Mouse (Mus musculus) forebrain, embryonic 12.5 days (tissue): ENCODE results near the gene Ahr. TPM values are rescaled to one million over a fixed set of nuclear protein-coding genes. Genes with fewer than 3 reads are reported as not detected.

Source experiments
- ATAC-seq: fragments of 200-750 bp; cut with Nextera tagmentation; 2 replicates; pipeline ENCODE4 v1.8.0; 2017; ENCODE audit warnings: moderate TSS enrichment; ENCODE audit not compliant: low FRiP score
- H3K27ac ChIP-seq: fragments of 300-500 bp; sonication (generic); 2 replicates; pipeline ENCODE4 v1.5.1; 2016; ENCODE audit warnings: mild to moderate bottlenecking
- H3K27me3 ChIP-seq: fragments of 300-500 bp; sonication (generic); 2 replicates; pipeline ENCODE4 v1.6.1; 2016; ENCODE audit warnings: mild to moderate bottlenecking
- H3K36me3 ChIP-seq: fragments of 300-500 bp; sonication (generic); replicated peaks from 2 replicates; pipeline ENCODE4 v1.6.1; 2016; ENCODE audit warnings: mild to moderate bottlenecking
- H3K4me1 ChIP-seq: fragments of 300-500 bp; sonication (generic); 2 replicates; pipeline ENCODE4 v1.6.1; 2016
- H3K4me2 ChIP-seq: fragments of 300-500 bp; sonication (generic); 2 replicates; pipeline ENCODE4 v1.6.1; 2016; ENCODE audit warnings: mild to moderate bottlenecking, moderate library complexity
- H3K4me3 ChIP-seq: fragments of 300-500 bp; sonication (generic); replicated peaks from 2 replicates; pipeline ENCODE4 v1.5.1; 2016; ENCODE audit warnings: mild to moderate bottlenecking
- H3K9ac ChIP-seq: fragments of 300-500 bp; sonication (generic); 2 replicates; pipeline ENCODE4 v1.6.1; 2016; ENCODE audit warnings: mild to moderate bottlenecking
- H3K9me3 ChIP-seq: fragments of 300-500 bp; sonication (generic); 2 replicates; pipeline ENCODE4 v1.6.1; 2016
- WGBS: fragments of 180-500 bp; shearing (Covaris S2); methylation state at CpG from one replicate; pipeline ENCODE4 v1.1.7; 2016; 5-methylcytosine and 5-hydroxymethylcytosine counted together
- polyA plus RNA-seq: library from polyadenylated mRNA; unstranded; fragments of >200 nt; fragmentation: Nextera tagmentation; extraction: Ambion mirVana; gene quantifications from 2 replicates; pipeline ENCODE4 v1.2.1, GENCODE M21; 2016

Gene Ahr
- polyA plus RNA-seq, 1 experiment from 2014 or later: 1.9 TPM

DNA sequence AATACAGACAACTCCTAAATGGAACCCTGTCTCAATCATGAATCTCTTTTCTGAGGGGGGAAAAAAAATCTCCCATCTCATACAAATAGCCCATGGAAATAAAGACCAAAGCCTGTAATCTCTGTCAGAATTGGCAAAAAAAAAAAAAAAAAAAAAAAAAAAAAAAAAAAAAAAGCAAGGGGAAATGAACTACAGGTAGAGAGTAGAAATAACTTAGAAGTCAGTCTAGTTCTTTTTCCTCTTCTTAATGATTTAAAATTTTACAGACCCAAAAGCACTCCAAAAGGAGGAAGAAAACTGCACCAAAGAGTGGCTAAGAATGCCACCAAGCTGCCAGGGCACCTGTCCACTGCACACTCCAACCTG is 1.1 kb downstream of the Ahr start:
- Histone ChIP-seq H3K9me3 (no peaks in the 10 kb centered on the region), H3K4me2 (peak overlapping the region; percentile 100), H3K27ac (no peak overlapping the region), H3K4me1 (peaks cover 6% of the 10 kb centered on the region), H3K9ac (no peak overlapping the region), H3K27me3 (peaks cover 8% of the 10 kb centered on the region), H3K4me3 (peak overlapping the region; percentile 77), H3K36me3 (no peaks in the 10 kb centered on the region)
- no peak for ATAC-seq

DNA sequence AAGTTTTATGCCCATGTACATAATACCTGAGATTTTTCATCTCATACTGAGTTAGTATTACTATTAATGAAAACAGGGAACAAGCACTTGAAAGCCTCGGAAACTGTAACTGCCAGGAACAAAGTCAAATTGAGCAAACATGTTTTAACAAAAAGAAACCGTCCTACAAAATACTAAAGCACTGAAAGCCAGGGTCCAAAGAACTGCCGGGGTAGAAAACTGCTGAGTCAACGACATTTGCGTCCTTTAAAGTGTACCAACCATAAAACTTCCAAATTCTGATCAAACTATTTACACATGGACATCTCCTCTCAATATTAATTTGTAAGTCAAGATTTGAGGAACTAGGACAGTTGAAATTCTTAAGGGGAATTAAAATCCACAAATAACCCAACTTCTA is 1.7 kb downstream of the Ahr start:
- Histone ChIP-seq H3K27me3 (peaks cover 8% of the 10 kb centered on the region), H3K4me3 (no peak overlapping the region), H3K27ac (no peak overlapping the region), H3K4me1 (peaks cover 6% of the 10 kb centered on the region), H3K9ac (no peak overlapping the region), H3K4me2 (no peak overlapping the region), H3K36me3 (no peaks in the 10 kb centered on the region), H3K9me3 (no peaks in the 10 kb centered on the region)
- no peak for ATAC-seq
- 70% methylated on average over 5 of the region's 5 CpGs for WGBS

DNA sequence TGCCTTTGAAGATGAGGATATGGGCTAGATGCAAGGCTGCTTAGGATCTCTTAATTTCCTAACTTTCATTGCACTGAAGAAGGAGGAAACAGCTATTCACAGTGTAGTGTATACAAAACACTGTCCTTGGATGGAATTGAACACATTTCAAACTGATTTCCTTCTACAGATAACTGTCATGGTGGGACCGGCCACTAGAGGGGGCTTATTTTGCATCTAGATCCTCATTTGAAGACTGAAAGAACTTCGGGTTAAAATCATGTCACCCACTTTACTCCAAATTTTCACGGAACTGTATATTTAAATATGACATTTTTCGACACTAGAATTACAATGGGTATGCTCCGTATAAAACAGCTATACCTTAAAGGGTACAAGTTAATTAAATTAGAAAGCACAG is 2.7 kb downstream of the Ahr start:
- H3K4me2 ChIP-seq: no peak overlapping the region
- no peak overlapping the region for H3K27ac ChIP-seq
- no peak overlapping the region for H3K4me3 ChIP-seq
- H3K9ac ChIP-seq: no peak overlapping the region
- H3K4me1 ChIP-seq: peaks cover 6% of the 10 kb centered on the region
- H3K27me3 ChIP-seq: peaks cover 8% of the 10 kb centered on the region
- no peaks in the 10 kb centered on the region for H3K36me3 ChIP-seq
- ATAC-seq: no peak
- WGBS: 20% methylated on average over 5 of the region's 5 CpGs
- no peaks in the 10 kb centered on the region for H3K9me3 ChIP-seq

DNA sequence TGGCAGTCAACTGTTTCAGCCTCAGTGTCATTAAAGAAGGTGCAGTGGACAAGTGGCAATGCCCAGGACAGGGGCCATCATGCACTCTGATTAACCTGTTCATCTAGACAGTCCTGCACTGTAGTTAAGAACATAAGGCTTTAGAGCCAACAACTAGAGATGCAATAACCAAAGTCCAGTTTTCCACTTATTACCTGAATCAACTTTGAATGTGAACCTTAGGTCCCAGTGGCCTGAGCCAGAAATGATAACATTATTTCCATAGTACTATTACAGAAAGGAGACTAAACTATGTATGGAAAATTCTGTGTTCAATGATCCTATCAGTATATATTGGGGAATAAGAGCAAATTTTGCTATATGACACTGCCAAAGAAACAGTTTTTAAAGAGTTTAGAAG is 4.3 kb downstream of the Ahr start:
- Histone ChIP-seq H3K27me3 (peaks cover 8% of the 10 kb centered on the region), H3K9me3 (no peaks in the 10 kb centered on the region), H3K9ac (no peak overlapping the region), H3K36me3 (no peaks in the 10 kb centered on the region), H3K4me3 (no peak overlapping the region), H3K4me2 (no peak overlapping the region), H3K27ac (no peak overlapping the region), H3K4me1 (peaks cover 6% of the 10 kb centered on the region)
- no peak for ATAC-seq

DNA sequence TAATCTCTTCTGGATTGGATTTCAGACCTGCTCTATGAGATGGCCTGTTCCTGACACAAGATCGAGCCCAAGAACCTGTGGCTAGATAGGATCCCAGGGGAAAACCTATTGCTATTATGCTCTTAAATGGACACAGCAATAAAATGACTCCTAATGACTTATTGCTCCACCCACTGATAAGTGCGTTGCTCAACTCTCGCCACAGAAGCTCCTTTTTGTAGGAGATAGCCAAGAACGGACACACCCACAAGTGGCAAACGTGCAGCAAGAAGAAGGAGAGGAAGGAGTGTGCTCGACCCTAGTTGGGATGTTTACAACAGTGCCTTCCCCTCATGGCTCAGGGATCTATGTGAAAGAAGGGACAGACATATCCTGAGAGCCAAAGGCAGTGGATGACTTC is 7.4 kb downstream of the Ahr start:
- Histone ChIP-seq H3K27ac (no peak overlapping the region), H3K4me2 (no peak overlapping the region), H3K9ac (no peak overlapping the region), H3K4me1 (no peaks in the 10 kb centered on the region), H3K27me3 (no peaks in the 10 kb centered on the region), H3K36me3 (no peaks in the 10 kb centered on the region), H3K9me3 (no peaks in the 10 kb centered on the region), H3K4me3 (no peak overlapping the region)
- ATAC-seq: no peak
- 85% methylated on average over 6 of the region's 6 CpGs for WGBS

DNA sequence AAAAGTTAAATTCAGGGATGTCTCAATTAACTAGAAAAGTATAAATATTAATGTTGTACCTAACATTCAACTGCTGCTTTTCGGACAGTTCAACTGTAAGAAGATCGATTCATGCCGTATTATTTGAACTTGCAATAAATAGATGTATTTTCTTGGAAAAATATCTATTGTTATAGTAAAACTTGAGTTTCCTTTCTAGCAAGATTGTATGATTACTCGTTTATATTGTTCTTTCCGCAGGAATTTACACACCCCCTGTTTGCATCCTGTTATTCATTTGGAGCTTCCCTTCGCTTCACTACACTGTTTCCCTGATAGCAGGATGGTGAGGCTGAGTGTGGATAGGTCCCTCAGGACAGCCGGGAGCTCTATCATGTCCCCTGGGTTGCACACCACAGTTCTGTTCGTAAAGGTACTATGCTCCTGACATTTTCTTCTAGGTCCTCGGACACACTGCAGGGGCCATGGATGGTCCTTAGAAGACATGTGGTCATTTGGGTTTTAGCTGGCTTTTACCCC is 12.2 kb downstream of the Ahr start:
- H3K27ac ChIP-seq: no peak overlapping the region
- H3K4me2 ChIP-seq: no peak overlapping the region
- H3K4me1 ChIP-seq: no peaks in the 10 kb centered on the region
- H3K9ac ChIP-seq: no peak overlapping the region
- no peaks in the 10 kb centered on the region for H3K36me3 ChIP-seq
- H3K9me3 ChIP-seq: no peaks in the 10 kb centered on the region
- no peaks in the 10 kb centered on the region for H3K27me3 ChIP-seq
- H3K4me3 ChIP-seq: no peak overlapping the region
- ATAC-seq: no peak
- WGBS: 92% methylated on average over 9 of the region's 9 CpGs

DNA sequence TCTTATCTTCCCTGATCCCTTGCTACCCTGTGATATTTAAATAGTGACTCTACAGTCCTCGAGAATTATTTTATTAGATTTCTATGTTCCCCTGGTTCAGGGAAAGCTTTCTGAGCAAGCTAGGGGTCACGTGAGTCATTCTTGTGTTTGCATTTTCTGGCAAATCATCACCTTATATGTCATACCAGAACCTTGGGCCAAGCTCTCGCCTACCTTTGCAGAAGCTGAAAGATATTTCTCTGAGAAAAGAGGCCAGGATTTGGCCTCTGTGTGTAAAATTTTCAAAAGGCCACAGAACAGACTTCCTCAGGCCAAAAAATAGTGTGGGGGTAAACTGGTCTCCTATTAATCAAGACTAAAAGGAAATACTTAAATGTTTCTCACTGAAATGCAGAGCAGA is 19.2 kb downstream of the Ahr start:
- Histone ChIP-seq H3K27me3 (no peaks in the 10 kb centered on the region), H3K4me3 (no peak overlapping the region), H3K4me1 (no peaks in the 10 kb centered on the region), H3K36me3 (no peaks in the 10 kb centered on the region), H3K9ac (no peak overlapping the region), H3K27ac (no peak overlapping the region), H3K4me2 (no peak overlapping the region), H3K9me3 (no peaks in the 10 kb centered on the region)
- WGBS: 80% methylated on average over 3 of the region's 3 CpGs
- ATAC-seq: no peak

DNA sequence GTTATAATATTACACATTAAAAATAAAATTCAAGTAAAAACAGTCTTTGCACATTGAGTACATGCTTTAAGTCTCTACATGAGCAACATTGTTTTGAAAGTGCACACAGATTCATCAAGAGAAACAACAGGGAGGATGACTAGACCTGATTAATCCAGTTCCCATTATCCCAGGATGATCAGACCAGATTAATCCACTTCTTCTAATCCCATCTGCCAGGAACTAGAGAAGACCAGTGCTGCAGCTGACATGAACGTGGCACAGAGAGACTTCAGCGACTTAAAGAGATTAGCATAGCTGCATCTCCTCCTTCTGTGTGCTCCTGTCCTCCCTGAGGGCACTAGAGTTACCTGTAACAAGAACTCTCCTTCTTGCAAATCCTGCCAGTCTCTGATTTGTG is 20.2 kb downstream of the Ahr start:
- Histone ChIP-seq H3K4me1 (no peaks in the 10 kb centered on the region), H3K9ac (no peak overlapping the region), H3K27ac (no peak overlapping the region), H3K27me3 (no peaks in the 10 kb centered on the region), H3K36me3 (no peaks in the 10 kb centered on the region), H3K4me3 (no peak overlapping the region), H3K9me3 (no peaks in the 10 kb centered on the region), H3K4me2 (no peak overlapping the region)
- 45% methylated on average over 2 of the region's 2 CpGs for WGBS
- ATAC-seq: no peak

DNA sequence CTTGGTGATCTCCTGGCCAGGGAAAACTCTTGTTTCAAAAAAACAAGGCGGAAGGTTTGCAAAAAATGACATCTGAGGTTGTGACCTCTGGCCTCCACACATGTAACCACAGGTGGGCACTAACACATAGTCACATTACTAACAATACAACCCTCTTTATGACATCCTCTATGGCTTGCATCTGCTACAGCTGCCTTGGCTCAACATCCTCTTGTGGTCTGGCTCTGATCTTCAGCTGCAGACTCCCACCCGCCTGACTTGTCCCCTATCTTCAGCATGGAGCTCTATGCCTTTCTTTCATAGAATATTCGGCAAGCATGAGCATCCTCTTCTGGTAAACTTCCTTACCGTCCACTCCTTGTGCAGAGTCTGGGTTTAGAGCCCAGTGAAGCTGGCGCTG is 24.1 kb downstream of the Ahr start:
- WGBS: 87% methylated on average over 5 of the region's 5 CpGs
- no peak overlapping the region for H3K4me3 ChIP-seq
- no peak overlapping the region for H3K4me2 ChIP-seq
- H3K9me3 ChIP-seq: no peaks in the 10 kb centered on the region
- H3K27ac ChIP-seq: no peak overlapping the region
- no peaks in the 10 kb centered on the region for H3K36me3 ChIP-seq
- H3K9ac ChIP-seq: no peak overlapping the region
- no peaks in the 10 kb centered on the region for H3K4me1 ChIP-seq
- no peaks in the 10 kb centered on the region for H3K27me3 ChIP-seq
- no peak for ATAC-seq

DNA sequence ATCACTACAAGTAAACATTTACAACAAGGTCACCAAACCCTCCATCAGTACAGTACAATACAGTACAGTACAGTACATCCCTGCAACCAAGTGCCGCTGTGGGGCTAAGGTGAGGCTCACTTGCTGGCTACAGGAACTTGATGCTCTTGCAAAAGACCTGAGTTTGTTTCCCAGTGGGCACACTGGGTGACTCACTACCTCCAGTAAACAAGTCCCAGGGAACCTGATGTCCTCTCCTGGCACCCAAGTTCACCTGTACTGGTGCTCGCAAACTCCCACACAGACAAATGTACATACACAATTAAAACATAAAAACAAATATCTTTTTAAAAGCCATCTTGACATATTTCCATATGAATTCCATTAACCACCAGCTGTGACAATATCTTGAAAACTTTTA is 28.5 kb downstream of the Ahr start:
- no peak overlapping the region for H3K4me3 ChIP-seq
- H3K27ac ChIP-seq: no peak overlapping the region
- WGBS: 96% methylated on average over 2 of the region's 2 CpGs
- H3K9ac ChIP-seq: no peak overlapping the region
- no peak for ATAC-seq
- H3K4me1 ChIP-seq: no peaks in the 10 kb centered on the region
- no peaks in the 10 kb centered on the region for H3K36me3 ChIP-seq
- H3K4me2 ChIP-seq: no peak overlapping the region
- H3K27me3 ChIP-seq: no peaks in the 10 kb centered on the region
- no peaks in the 10 kb centered on the region for H3K9me3 ChIP-seq

DNA sequence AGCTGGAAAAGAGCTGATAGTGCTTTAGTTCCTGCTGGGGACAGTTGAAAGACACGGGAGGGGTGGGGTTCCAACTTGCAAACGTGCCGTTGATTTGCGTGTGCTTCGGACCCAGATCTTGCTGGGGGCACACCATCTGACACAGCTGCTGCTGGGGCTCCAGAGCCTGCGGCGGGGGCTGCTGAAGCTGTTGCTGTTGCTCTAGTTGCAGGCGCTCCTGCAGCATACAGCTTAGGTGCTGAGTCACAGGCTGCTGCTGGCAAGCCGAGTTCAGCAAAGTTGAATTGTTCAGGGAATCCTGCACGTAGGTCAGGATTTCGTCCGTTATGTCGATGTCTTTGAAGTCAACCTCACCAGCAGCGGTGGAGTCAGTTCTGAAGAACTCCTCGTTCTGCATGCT is 30.8 kb downstream of the Ahr start:
- Histone ChIP-seq H3K27ac (no peak overlapping the region), H3K36me3 (no peaks in the 10 kb centered on the region), H3K4me3 (no peak overlapping the region), H3K9me3 (no peaks in the 10 kb centered on the region), H3K9ac (no peak overlapping the region), H3K4me2 (no peak overlapping the region), H3K27me3 (no peaks in the 10 kb centered on the region), H3K4me1 (no peaks in the 10 kb centered on the region)
- ATAC-seq: no peak
- WGBS: 92% methylated on average over 15 of the region's 15 CpGs

DNA sequence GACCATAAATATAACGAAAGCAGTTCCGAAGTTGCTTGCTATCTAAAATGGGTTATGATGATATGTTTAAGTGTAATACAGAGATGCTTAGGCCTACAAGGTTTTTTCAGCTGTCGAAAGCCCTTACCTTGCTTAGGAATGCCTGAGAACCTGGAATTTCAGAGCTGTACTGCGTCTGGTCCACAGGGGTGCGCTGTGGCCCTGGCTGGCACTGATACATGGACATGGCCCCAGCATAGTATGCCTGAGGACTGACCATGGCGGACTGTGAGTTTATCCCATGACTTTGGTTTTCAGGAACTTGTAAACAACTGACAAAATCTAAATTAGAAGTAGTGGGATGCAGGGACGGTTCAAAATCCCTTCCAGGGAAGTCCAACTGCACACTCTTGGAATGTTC is 31.3 kb downstream of the Ahr start:
- 87% methylated on average over 7 of the region's 7 CpGs for WGBS
- H3K9ac ChIP-seq: no peak overlapping the region
- no peak overlapping the region for H3K4me2 ChIP-seq
- no peak overlapping the region for H3K4me3 ChIP-seq
- no peaks in the 10 kb centered on the region for H3K4me1 ChIP-seq
- no peak overlapping the region for H3K27ac ChIP-seq
- ATAC-seq: no peak
- no peaks in the 10 kb centered on the region for H3K36me3 ChIP-seq
- no peaks in the 10 kb centered on the region for H3K9me3 ChIP-seq
- no peaks in the 10 kb centered on the region for H3K27me3 ChIP-seq

DNA sequence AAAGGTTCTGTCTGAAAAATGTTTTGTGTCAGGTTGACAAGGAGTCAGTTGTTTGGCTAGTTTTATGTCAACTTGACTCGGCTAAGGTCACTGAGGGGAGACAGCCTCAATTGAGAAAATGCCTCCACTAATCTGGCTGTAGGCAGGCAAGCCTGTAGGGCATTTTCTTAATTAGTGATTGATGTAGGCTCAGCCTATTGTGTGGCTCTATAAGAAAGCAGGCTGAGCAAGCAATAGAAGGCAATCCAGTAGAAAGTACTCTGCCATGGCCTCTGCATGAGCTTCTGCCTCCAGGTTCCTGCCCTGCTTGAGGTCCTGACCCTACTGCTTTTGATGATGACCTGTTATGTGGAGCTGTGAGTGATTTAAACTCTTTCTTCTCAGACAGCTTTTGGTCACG is 33.4 kb downstream of the Ahr start:
- no peak overlapping the region for H3K4me2 ChIP-seq

DNA sequence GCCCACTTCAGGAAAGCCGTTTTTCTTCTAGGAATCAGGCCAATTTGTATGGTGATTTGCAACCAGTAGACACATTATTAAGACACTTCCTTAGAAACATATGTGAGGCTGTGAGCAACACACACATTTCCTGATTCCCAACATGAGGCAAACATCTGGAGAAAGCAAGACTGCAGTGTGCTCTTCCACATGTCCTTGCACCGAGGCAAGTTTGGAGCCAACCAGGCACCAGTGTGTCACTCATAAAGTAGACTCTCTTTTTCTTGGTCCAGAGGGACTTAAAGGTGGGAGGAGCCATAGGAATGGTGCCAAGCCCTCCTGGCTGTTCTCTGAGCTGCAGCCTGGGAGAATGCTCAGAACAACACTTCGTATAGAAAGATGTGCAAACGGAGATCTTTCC is 39.6 kb downstream of the Ahr start:
- no peak overlapping the region for H3K27ac ChIP-seq
- H3K9me3 ChIP-seq: no peaks in the 10 kb centered on the region
- H3K4me3 ChIP-seq: no peak overlapping the region
- no peak for ATAC-seq
- H3K4me2 ChIP-seq: no peak overlapping the region
- no peak overlapping the region for H3K9ac ChIP-seq
- H3K36me3 ChIP-seq: no peaks in the 10 kb centered on the region
- no peaks in the 10 kb centered on the region for H3K27me3 ChIP-seq
- H3K4me1 ChIP-seq: no peaks in the 10 kb centered on the region
- WGBS: 83% methylated on average over 4 of the region's 4 CpGs

More for the DNA sequence above, 33.4 kb downstream of the Ahr start:
- ATAC-seq: no peak
- H3K4me3 ChIP-seq: no peak overlapping the region
- no peaks in the 10 kb centered on the region for H3K4me1 ChIP-seq
- H3K9ac ChIP-seq: no peak overlapping the region
- no peak overlapping the region for H3K27ac ChIP-seq
- H3K27me3 ChIP-seq: no peaks in the 10 kb centered on the region
- 10% methylated on average over 2 of the region's 2 CpGs for WGBS
- no peaks in the 10 kb centered on the region for H3K9me3 ChIP-seq
- H3K36me3 ChIP-seq: no peaks in the 10 kb centered on the region
